Mouse (Mus musculus) megakaryocyte, adult 5-6 weeks (primary cell): ENCODE measurements around the gene Cdca8. TPM values are rescaled to one million over a fixed set of nuclear protein-coding genes. Genes with fewer than 3 reads are reported as not detected.
A peak's percentile ranks its signal among the peaks of the same experiment; 100 is the strongest.

ENCODE experiments used
- ATAC-seq: 2 replicates; pipeline ENCODE4 v1.8.0; 2016; ENCODE audit warnings: mild to moderate bottlenecking, inconsistent platforms; ENCODE audit not compliant: poor library complexity, severe bottlenecking
- total RNA-seq, 2 experiments: library from RNA; stranded (forward) in 1 of 2; stranded (reverse) in 1 of 2; fragments of 153-499, 151-499 nt in 1 of 2; fragments of 221-1000, 200-1000 nt in 1 of 2; gene quantifications; 2 replicates each; pipeline versions ENCODE4 v1.2.3 to v1.2.4; 2015 to 2017

The Cdca8 gene
- total RNA-seq, 2 experiments from 2014 or later = 116 to 126 TPM

- ATAC-seq = no peak
Measured at GRCm38 (mm10) chr4:124957284-124957683, 18.2 kb upstream of the Cdca8 start.

GRCm38 (mm10) chr4:124953546-124953945, 14.4 kb upstream of the Cdca8 start:
- no peak for ATAC-seq

DNA sequence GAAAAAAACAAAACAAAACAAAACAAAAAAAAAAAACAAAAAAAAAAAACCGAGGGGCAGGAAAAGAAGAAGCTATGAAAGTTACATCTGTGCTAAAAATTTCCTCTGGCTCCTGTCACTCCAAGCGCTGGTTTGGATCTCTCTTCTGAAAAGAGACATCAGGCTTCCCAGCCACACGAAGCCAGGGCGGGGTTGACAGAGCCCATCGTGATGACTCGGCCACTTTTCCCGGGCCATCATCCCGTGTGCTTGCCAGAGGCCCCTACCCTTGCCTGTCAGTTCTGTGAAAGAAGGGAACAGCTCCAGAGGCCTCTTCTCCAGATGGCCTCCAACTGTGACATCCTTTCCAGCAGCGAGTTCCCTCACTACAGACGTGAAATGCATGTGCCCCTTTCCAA, 11.9 kb upstream of the Cdca8 start:
- ATAC-seq = no peak

DNA sequence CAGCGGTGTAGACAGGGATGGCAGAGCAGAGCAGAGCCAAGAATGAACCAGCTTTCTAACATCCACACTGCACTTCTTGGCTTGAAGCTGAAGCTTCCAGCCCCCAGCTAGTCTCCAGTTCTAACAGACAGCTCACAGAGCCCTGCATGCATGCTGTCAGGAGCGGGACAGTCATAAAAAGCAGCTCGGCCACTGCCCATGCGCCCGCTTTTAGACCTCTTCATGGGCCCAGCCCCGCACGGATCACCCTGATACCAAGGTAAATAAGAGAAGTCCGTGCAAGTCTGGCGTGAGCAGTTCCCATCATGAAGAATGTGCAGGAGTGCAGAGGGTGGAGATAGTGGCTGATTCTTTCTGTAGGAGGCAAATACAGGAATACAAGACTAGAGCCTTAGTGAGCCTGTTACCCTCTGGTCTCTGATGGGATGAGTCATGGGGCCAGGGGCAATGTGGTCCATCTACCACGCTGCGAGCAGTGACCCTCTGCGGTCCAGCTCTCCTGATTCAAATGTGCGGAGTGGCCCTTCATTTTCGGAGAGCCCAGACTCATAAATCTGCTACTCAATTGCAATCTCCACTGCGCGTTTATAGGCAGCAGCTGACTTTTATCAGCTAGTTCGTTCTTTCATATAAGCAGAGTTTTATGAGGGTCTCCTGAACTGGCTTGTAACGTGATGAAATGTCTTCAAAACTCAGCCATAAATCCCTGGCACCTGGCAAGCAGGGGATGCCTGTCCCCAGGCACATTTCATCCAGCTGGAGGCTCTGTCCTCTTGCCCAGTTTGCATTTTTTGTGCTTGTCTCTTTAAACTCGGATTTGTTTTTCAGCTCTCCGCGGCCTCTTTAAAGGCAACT, 11.3 kb upstream of the Cdca8 start:
- ATAC-seq = no peak

GRCm38 (mm10) chr4:124949488-124949887, 10.4 kb upstream of the Cdca8 start:
- no peak for ATAC-seq

- no peak for ATAC-seq
Measured at GRCm38 (mm10) chr4:124944961-124945360, 5.8 kb upstream of the Cdca8 start.

GRCm38 (mm10) chr4:124943781-124944180, 4.7 kb upstream of the Cdca8 start:
- no peak for ATAC-seq

GRCm38 (mm10) chr4:124943022-124943421, 3.9 kb upstream of the Cdca8 start:
- peak; percentile 95 for ATAC-seq

GRCm38 (mm10) chr4:124936613-124937471, 2.3 kb downstream of the Cdca8 start, which contains the start of gene 9930104L06Rik:
Gene 9930104L06Rik (plus strand): TSS chr4:124937048.
- peak; percentile 99 for ATAC-seq

DNA sequence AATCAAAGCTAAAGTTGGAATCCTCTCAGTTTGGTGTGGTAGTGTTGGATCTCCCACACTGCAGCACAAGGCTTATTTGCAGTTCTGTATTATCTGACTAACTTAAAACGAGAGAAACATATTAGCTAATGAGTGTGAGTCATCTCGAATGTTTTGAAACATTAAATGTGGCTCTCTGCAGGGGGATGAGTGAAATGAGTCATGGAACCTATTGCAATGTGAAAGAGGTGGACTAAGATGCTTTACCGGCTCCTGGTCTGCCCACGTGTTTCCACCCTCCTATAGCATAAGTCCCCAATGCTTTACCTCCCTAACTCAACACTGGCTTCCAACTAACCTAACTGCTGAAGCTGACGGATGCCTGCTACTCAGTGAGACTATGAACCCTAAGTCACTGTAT, 11.0 kb downstream of the Cdca8 start:
- no peak for ATAC-seq

DNA sequence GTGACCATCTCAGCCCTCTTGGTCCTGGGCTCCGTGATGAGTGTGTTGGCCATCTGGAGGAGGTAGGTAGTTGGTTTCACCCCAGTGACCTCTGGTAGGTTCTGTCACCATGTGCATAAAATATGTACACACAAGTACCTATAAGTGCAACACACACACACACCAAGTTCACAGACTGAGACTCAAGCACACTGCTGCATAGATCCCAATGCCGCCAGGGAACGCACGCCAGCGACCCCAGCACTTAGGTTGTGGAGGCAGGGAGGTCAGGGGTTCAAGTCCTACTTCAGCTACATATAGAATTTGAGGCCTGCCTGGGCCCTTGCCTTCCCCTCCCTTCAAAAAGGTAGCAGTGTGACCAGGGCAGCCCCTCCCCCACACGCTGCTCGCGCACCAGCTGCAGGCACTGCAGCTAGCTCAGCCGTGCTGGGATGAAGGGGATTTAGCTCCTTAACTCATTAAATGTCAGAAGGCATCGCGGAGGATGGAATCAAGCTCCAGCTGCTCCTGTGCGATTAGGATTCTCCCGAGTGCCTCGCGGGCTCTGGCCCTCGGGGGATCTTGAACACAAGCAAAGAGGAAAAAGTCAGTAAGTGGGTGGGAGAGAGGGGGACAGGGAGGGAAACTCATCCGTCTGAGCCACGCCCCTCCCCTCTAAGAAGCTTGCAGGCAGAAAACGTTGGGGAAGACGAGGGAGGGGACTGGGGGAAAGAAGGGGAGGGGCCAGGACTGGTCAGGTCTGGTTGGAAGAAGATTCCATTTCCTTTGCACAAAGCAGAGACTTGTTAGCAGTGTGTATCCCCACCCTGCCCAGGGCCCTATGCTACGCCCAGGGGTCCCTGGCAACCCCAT, 32.9 kb downstream of the Cdca8 start:
- ATAC-seq = no peak

DNA sequence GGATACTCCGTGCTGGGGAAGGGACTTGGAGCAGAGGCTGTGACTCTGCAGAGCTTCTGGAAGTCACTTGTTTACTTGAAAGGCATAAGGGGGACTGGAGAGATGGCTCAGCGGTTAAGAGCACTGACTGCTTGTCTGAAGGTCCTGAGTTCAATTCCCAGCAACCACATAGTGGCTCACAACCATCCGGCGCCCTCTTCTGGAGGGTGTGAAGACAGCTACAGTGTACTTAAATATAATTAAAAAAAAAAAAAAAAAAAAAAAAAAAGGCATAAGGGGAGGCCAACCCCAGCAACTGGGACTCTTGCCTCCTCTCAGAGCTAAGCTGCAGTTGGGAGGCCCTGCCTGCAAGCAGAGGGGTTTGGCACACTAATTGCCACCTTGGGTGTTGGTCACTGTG, 33.7 kb downstream of the Cdca8 start:
- ATAC-seq = no peak

DNA sequence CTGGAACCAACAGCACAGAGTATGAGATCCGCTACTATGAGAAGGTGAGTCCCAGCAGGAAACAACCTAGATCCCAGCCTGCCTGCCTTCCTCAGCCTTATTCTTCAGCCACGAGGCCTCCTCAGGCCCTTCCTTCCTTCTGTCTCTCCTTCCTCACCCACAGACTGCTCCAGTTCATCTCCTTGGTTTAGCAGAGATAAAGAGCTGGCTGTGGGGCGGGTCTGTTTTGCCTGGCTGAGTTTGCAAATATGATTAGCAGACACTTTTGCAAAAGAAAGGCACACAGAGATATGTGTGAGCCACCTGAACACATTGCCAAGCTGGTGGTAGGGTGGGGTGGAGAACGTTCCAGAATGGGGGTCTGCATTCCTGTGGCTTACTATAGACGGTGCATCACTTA, 39.2 kb downstream of the Cdca8 start:
- no peak for ATAC-seq

GRCm38 (mm10) chr4:124898428-124898827, 40.7 kb downstream of the Cdca8 start:
- ATAC-seq = no peak

DNA sequence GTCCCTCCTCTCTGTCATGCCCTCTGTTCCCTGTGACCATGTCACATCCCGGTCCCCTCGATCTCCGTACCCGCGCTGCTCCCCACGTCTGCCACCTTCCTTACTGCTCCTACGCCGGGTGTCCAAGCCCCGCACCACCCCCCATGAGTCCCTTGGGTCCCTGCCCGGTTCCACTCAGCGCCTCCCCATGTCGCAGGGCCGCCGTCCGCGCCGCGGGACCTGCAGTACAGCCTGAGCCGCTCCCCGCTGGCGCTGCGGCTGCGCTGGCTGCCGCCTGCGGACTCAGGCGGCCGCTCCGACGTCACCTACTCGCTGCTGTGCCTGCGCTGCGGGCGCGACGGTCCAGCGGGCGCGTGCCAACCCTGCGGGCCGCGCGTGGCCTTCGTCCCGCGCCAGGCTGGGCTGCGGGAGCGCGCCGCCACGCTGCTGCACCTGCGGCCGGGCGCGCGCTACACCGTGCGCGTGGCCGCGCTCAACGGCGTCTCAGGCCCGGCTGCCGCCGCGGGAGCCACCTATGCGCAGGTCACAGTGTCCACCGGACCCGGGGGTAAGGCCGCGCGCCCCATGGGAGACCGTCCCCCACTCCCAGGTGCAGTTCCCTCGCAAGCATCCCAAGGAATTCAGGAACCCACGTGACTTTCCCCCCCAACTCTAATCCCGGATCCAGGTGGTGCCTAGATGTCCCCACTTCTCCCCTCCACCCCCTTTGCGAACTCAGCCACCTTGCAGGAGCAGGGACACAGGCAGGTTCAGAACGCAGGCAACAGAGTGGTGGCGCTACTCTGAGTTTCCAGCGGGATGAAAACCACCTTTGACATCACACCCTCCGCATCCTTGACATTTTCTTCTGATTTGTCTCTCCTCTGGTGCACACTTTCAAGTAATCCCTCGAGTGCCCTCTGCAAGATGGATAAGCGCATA, 44.3 kb downstream of the Cdca8 start:
- no peak for ATAC-seq

- ATAC-seq = no peak
Measured at GRCm38 (mm10) chr4:124893769-124894168, 45.3 kb downstream of the Cdca8 start.

- ATAC-seq = no peak
Measured at GRCm38 (mm10) chr4:124890831-124891230, 48.3 kb downstream of the Cdca8 start.

DNA sequence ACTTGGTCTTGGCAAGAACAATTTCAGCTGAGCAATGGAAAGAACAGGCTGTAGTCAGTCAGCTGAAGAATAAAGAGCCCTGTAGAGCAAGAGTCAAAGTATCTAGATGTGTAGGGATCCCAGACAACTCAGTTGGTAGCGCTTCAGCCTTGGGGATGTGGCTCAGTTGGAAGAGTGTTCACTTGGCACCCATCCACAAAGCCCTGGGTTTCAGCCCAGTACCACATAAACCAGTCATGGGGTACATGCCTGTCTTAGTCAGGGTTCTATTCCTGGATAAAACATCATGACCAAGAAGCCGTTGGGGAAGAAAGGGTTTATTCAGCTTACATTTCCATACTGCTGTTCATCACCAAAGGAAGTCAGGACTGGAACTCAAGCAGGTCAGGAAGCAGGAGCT, 49.2 kb downstream of the Cdca8 start:
- no peak for ATAC-seq

DNA sequence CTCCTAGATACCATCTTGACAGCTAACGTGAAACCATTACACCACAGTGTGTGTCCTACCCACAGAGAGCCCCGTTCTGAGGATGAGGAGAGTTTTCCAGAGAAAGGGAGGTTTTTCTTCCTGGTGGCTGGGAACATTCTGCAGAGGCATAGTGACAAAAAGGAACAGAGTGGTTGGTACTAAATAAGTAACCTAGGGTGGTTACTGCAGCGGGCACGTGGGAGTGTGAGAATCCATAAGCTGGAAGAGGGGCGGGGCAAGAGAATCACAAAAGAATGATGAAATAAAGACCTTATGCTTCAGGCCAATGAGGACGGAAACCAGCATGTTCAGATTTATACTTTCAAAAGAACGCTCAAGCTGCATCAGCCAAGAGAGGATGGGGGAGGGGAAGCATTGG, 50.4 kb downstream of the Cdca8 start:
- ATAC-seq = no peak
